Mouse (Mus musculus) liver, embryonic 16.5 days (tissue): Measurements from ENCODE around the gene Tmem190. TPM values are rescaled to one million over a fixed set of nuclear protein-coding genes. Genes with fewer than 3 reads are reported as not detected.
"Not testable (repeated sequence)": the region's sequence is repeated elsewhere in the genome, so short reads cannot be mapped to it uniquely, and the experiment has no call there.

Experiments
- ATAC-seq: fragments of 200-750 bp; cut with Nextera tagmentation; 2 replicates; pipeline ENCODE4 v1.8.0; 2017; ENCODE audit warnings: low read depth, mild to moderate bottlenecking, moderate number of reproducible peaks, moderate library complexity
- H3K27ac ChIP-seq: fragments of 300-500 bp; sonication (generic); 2 replicates; pipeline ENCODE4 v1.5.1; 2014; ENCODE audit warnings: mild to moderate bottlenecking, low read length
- H3K27me3 ChIP-seq: fragments of 300-500 bp; sonication (generic); 2 replicates; pipeline ENCODE4 v1.6.1; 2014; ENCODE audit warnings: low read depth, low read length, mixed read lengths; ENCODE audit not compliant: control insufficient read depth, insufficient read depth
- H3K36me3 ChIP-seq: fragments of 300-500 bp; sonication (generic); 2 replicates; pipeline ENCODE4 v1.6.1; 2014; ENCODE audit warnings: mild to moderate bottlenecking; ENCODE audit not compliant: control insufficient read depth, insufficient read depth
- H3K4me1 ChIP-seq: fragments of 300-500 bp; sonication (generic); 2 replicates; pipeline ENCODE4 v1.6.1; 2014; ENCODE audit warnings: low read depth, low read length, mixed read lengths; ENCODE audit not compliant: control insufficient read depth
- H3K4me2 ChIP-seq: fragments of 300-500 bp; sonication (generic); 2 replicates; pipeline ENCODE4 v1.6.1; 2014; ENCODE audit warnings: low read depth, low read length, mixed read lengths
- H3K4me3 ChIP-seq: fragments of 300-500 bp; sonication (generic); 2 replicates; pipeline ENCODE4 v1.5.1; 2014; ENCODE audit warnings: low read depth, mild to moderate bottlenecking, low read length
- H3K9ac ChIP-seq: fragments of 300-500 bp; sonication (generic); 2 replicates; pipeline ENCODE4 v1.6.1; 2014; ENCODE audit warnings: low read depth, low read length
- H3K9me3 ChIP-seq: fragments of 300-500 bp; sonication (generic); replicated peaks from 2 replicates; pipeline ENCODE4 v1.6.1; 2016; ENCODE audit warnings: low read length; ENCODE audit not compliant: control insufficient read depth
- WGBS: fragments of 180-500 bp; shearing (Covaris S2); extraction: QIAGEN DNeasy Blood & Tissue Kit; methylation state at CpG from one replicate; pipeline ENCODE4 v1.1.7; 2014; ENCODE audit not compliant: insufficient replicate concordance; 5-methylcytosine and 5-hydroxymethylcytosine counted together
- polyA plus RNA-seq: library from polyadenylated mRNA; unstranded; fragments of >200 nt; fragmentation: Nextera tagmentation; extraction: Ambion mirVana; gene quantifications from 2 replicates; pipeline ENCODE4 v1.2.1, GENCODE M21; 2015

Tmem190 gene
- polyA plus RNA-seq, 1 experiment from 2014 or later, result not detected

GRCm38 (mm10) chr7:4795767-4796433 lies 13.2 kb downstream of the Tmem190 start:
- ATAC-seq, result no peak
- H3K27me3 ChIP-seq, result no peaks in the 10 kb centered on the region
- no peak overlapping the region for H3K4me2 ChIP-seq
- no peak overlapping the region for H3K9ac ChIP-seq
- H3K4me1 ChIP-seq, result peaks cover 22% of the 10 kb centered on the region
- H3K36me3 ChIP-seq, result peaks cover 29% of the 10 kb centered on the region
- no peak overlapping the region for H3K4me3 ChIP-seq
- WGBS, result 76% methylated on average over 7 of the region's 7 CpGs
- H3K27ac ChIP-seq, result no peak overlapping the region
- no peaks in the 10 kb centered on the region for H3K9me3 ChIP-seq

- no peak overlapping the region for H3K4me2 ChIP-seq
- no peak overlapping the region for H3K27ac ChIP-seq
- no peaks in the 10 kb centered on the region for H3K27me3 ChIP-seq
- peaks cover 7% of the 10 kb centered on the region for H3K4me1 ChIP-seq
- H3K36me3 ChIP-seq, result peaks cover 31% of the 10 kb centered on the region
- H3K9ac ChIP-seq, result no peak overlapping the region
- ATAC-seq, result no peak
- H3K9me3 ChIP-seq, result no peaks in the 10 kb centered on the region
- H3K4me3 ChIP-seq, result no peak overlapping the region
Observed at GRCm38 (mm10) chr7:4802247-4802646, 19.5 kb downstream of the Tmem190 start.

GRCm38 (mm10) chr7:4806716-4807115 lies 24.0 kb downstream of the Tmem190 start:
- Histone ChIP-seq H3K9me3 (no peaks in the 10 kb centered on the region), H3K4me1 (peaks cover 35% of the 10 kb centered on the region), H3K4me2 (peak overlapping the region; percentile 28; the same call in 1 of the 2 replicates), H3K27me3 (no peaks in the 10 kb centered on the region), H3K27ac (peak overlapping the region; percentile 81), H3K9ac (no peak overlapping the region; the same call in 1 of the 2 replicates), H3K4me3 (no peak overlapping the region), H3K36me3 (peaks cover 62% of the 10 kb centered on the region)
- 40% methylated on average over 7 of the region's 7 CpGs for WGBS
- peak; percentile 80 for ATAC-seq

GRCm38 (mm10) chr7:4811131-4811530 lies 28.4 kb downstream of the Tmem190 start:
- peak overlapping the region; percentile 99 for H3K4me3 ChIP-seq
- not testable (repeated sequence) for H3K27me3 ChIP-seq, ATAC-seq, H3K9me3 ChIP-seq
- peaks cover 40% of the 10 kb centered on the region for H3K4me1 ChIP-seq
- 13% methylated on average over 10 of the region's 10 CpGs for WGBS
- H3K9ac ChIP-seq, result peak overlapping the region; percentile 99
- H3K36me3 ChIP-seq, result peaks cover 43% of the 10 kb centered on the region
- H3K4me2 ChIP-seq, result peak overlapping the region; percentile 86
- H3K27ac ChIP-seq, result peak overlapping the region; percentile 96; the same call in 1 of the 2 replicates

- 0% methylated on average over 23 of the region's 36 CpGs for WGBS
- Histone ChIP-seq H3K27me3 (no peaks in the 10 kb centered on the region), H3K4me2 (peak overlapping the region; percentile 86), H3K9ac (peak overlapping the region; percentile 99), H3K4me3 (peak overlapping the region; percentile 99), H3K4me1 (peaks cover 36% of the 10 kb centered on the region), H3K27ac (peak overlapping the region; percentile 96), H3K36me3 (peaks cover 36% of the 10 kb centered on the region), H3K9me3 (no peaks in the 10 kb centered on the region)
- ATAC-seq, result peak; percentile 1
Observed at GRCm38 (mm10) chr7:4811842-4812302, 29.1 kb downstream of the Tmem190 start.

GRCm38 (mm10) chr7:4812303-4813104 lies 29.8 kb downstream of the Tmem190 start, which contains the start of gene Ube2s:
TSS of gene Ube2s (minus strand) at chr7:4812590.
- Histone ChIP-seq H3K4me1 (peaks cover 30% of the 10 kb centered on the region), H3K9me3 (no peaks in the 10 kb centered on the region), H3K36me3 (peaks cover 30% of the 10 kb centered on the region), H3K4me3 (peak within 1 kb of the TSS; percentile 99), H3K9ac (peak within 1 kb of the TSS; percentile 99), H3K4me2 (peak within 1 kb of the TSS; percentile 86), H3K27me3 (no peaks in the 10 kb centered on the region), H3K27ac (peak within 1 kb of the TSS; percentile 96)
- WGBS, result under 1% methylated on average over 59 of the region's 62 CpGs
- ATAC-seq, result peak; percentile 96

GRCm38 (mm10) chr7:4813105-4813791 lies 30.5 kb downstream of the Tmem190 start:
- Histone ChIP-seq H3K27ac (peak overlapping the region; percentile 96), H3K9ac (peak overlapping the region; percentile 56), H3K36me3 (peaks cover 26% of the 10 kb centered on the region), H3K4me2 (peak overlapping the region; percentile 67), H3K27me3 (no peaks in the 10 kb centered on the region), H3K9me3 (no peaks in the 10 kb centered on the region), H3K4me3 (peak overlapping the region; percentile 99), H3K4me1 (peaks cover 26% of the 10 kb centered on the region)
- no peak for ATAC-seq
- 13% methylated on average over 8 of the region's 8 CpGs for WGBS

- no peak overlapping the region for H3K4me2 ChIP-seq
- H3K4me3 ChIP-seq, result no peak overlapping the region
- no peak overlapping the region for H3K27ac ChIP-seq
- H3K27me3 ChIP-seq, result no peaks in the 10 kb centered on the region
- H3K4me1 ChIP-seq, result peaks cover 5% of the 10 kb centered on the region
- no peak for ATAC-seq
- no peaks in the 10 kb centered on the region for H3K36me3 ChIP-seq
- H3K9ac ChIP-seq, result no peak overlapping the region
- H3K9me3 ChIP-seq, result no peaks in the 10 kb centered on the region
Observed at GRCm38 (mm10) chr7:4816559-4816958, 33.8 kb downstream of the Tmem190 start.
